Mouse (Mus musculus) R1 (cell line): Measurements from ENCODE around the gene Msantd2.

Source experiments
- DNase-seq: peaks from one replicate; pipeline ENCODE4 v3.0.0-alpha.2; 2018; ENCODE audit warnings: low read depth, low spot score

The Msantd2 gene

GRCm38 (mm10) chr9:37568605-37569214 is 79.6 kb downstream of the Msantd2 start:
- no peak for DNase-seq

GRCm38 (mm10) chr9:37569231-37569835 is 80.2 kb downstream of the Msantd2 start:
- no peak for DNase-seq

GRCm38 (mm10) chr9:37572204-37572876 is 83.2 kb downstream of the Msantd2 start:
- no peak for DNase-seq
